9 mouse cellular contexts compared by ENCODE assay signal in the genomic region with DNA sequence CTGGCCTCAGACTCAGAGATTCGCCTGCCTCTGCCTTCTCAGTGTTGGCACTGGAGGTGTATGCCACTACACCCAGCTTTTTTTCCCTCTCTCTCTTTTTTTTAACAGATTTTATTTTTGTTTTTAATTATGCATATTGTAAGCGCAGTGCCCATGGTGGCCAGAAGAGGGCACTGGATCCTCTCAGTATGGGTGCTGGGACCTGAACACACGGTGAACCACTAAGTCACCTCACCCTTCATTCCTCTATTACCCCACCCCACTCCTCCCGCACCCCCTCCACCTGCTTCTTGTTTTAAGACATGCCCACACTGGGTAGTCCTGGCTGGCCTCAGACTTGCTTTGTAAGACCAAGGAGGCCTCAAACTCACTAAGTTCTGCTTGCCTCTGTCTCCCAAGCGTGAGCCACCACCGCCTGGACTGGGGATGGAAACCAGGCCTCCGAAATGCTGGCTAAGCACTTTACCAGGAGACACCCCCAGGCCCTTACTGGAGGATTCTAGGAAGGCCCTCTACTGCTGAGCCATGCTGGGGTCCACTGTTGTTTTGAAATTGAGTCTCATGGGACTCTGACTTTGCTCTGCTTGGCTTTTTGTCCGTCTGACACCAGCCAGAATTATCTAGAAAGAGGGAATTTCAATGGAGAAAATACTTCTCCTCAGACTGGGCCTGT. TPM values are rescaled to one million over a fixed set of nuclear protein-coding genes. Genes with fewer than 3 reads are reported as not detected.
DNase-seq lines count a peak whose midpoint lies in the region; ATAC-seq lines count a peak whose summit lies in the region.
"Had no signal": no experiment of that assay in that cellular context is flagged by ENCODE, and none has a peak within 500 bp of the region (broad histone marks: within the 10 kb centered on the region; RNA-seq: fewer than 3 reads in every experiment).

No protein-coding gene starts in this region.

- DNase-seq in adrenal gland, postnatal 25 days: peak; percentile 45
- no peak for DNase-seq in adrenal gland, adult 8-10 months
- DNase-seq in right cerebral cortex, adult 2 months (ENCODE audit: low spot score in 2 of 2): peak; percentile 50 to 56
- no peak for DNase-seq in right cerebral cortex, postnatal 36 days (ENCODE audit: low spot score in 2 of 2)
- DNase-seq in embryo, embryonic 10 days (ENCODE audit: low spot score): peak; percentile 73
- DNase-seq in induced T-regulatory cell, adult 2 months (ENCODE audit: low read depth): peak; percentile 66
- DNase-seq in testis, postnatal 10 days (ENCODE audit: low spot score): peak; percentile 76

- ATAC-seq in megakaryocyte, adult 5-6 weeks (ENCODE audit: poor library complexity, severe bottlenecking): peak; percentile 65
- ATAC-seq: Patski had no signal

RNA-seq across cellular contexts. Expression of gene Angptl8, which starts 4.9 kb away (rescaled TPM):
- 4.5 and 17.1 TPM in 2 replicates for total RNA-seq in adrenal gland, postnatal 25 days (2021)
- total RNA-seq in adrenal gland, adult 8-10 months (2022): 10 to 100 TPM in 2 of 4 experiments, 1 to 10 TPM in 2; 1.5 to 12.0 (median 7.7) TPM
- total RNA-seq in megakaryocyte, adult 5-6 weeks (2015): 1.6 and 2.0 TPM in 2 replicates
- 3.3 TPM in 1 of 2 replicates, not detected in the other for total RNA-seq in megakaryocyte, adult 5-6 weeks (2017)

RNA-seq across cellular contexts. Expression of gene Dock6, which starts 12.2 kb away (rescaled TPM):
- total RNA-seq in adrenal gland, postnatal 25 days (2021): 45.6 and 46.0 TPM in 2 replicates
- 10 to 100 TPM; 34.3 to 80.5 (median 56.4) TPM for total RNA-seq in adrenal gland, adult 8-10 months (2022)
- total RNA-seq in megakaryocyte, adult 5-6 weeks (2015): 2.3 and 2.6 TPM in 2 replicates
- total RNA-seq in megakaryocyte, adult 5-6 weeks (2017): 1.3 and 1.5 TPM in 2 replicates

RNA-seq across cellular contexts. Expression of gene Kank2, which starts 41.7 kb away (rescaled TPM):
- 37.3 and 46.2 TPM in 2 replicates for total RNA-seq in adrenal gland, postnatal 25 days (2021)
- total RNA-seq in adrenal gland, adult 8-10 months (2022): 10 to 100 TPM; 35.0 to 58.9 (median 47.5) TPM
- 0.73 and 1.2 TPM in 2 replicates for total RNA-seq in megakaryocyte, adult 5-6 weeks (2015)
- total RNA-seq in megakaryocyte, adult 5-6 weeks (2017): 0.49 and 1.1 TPM in 2 replicates

Comparison
In these comparisons a context has a peak if more than half of its experiments do, and no peak if none do; other contexts are left out.
1. DNase-seq: peak in adrenal gland, postnatal 25 days (single experiment), right cerebral cortex, adult 2 months (2 of 2), embryo, embryonic 10 days (single experiment), induced T-regulatory cell, adult 2 months (single experiment) and testis, postnatal 10 days (single experiment); none in adrenal gland, adult 8-10 months (single experiment) and right cerebral cortex, postnatal 36 days (0 of 2).
2. RNA of gene Dock6, which starts 12.2 kb away (total RNA-seq): 34.3 to 80.5 TPM in adrenal gland, adult 8-10 months and 45.6 to 46.0 TPM in adrenal gland, postnatal 25 days; 1.3 to 2.6 TPM in megakaryocyte, adult 5-6 weeks; every median in the first group is over 4 times any median in the second.
3. RNA of gene Kank2, which starts 41.7 kb away (total RNA-seq): 35.0 to 58.9 TPM in adrenal gland, adult 8-10 months and 37.3 to 46.2 TPM in adrenal gland, postnatal 25 days; 0.49 to 1.2 TPM in megakaryocyte, adult 5-6 weeks; every median in the first group is over 10 times any median in the second.